Mouse (Mus musculus) lung, postnatal 36 days (tissue): ENCODE results near the gene Ubtd1.

Source experiments
- DNase-seq: peaks from one replicate; pipeline ENCODE4 v3.0.0; 2022; ENCODE audit warnings: mixed read lengths

Ubtd1 gene

GRCm38 (mm10) chr19:41981595-41981927, at the start of gene Ubtd1:
Ubtd1 (plus strand) TSS chr19:41981763.
- no peak for DNase-seq

GRCm38 (mm10) chr19:41932686-41933085, 48.9 kb upstream of the Ubtd1 start:
- DNase-seq, result no peak

- peak; percentile 99 for DNase-seq
These were observed 48.1 kb upstream of the Ubtd1 start, which contains the start of the genes Exosc1 and Zdhhc16 for GRCm38 (mm10) chr19:41933179-41934086. Exosc1 (minus strand) TSS chr19:41933423. Zdhhc16 (plus strand) TSS chr19:41933480.

GRCm38 (mm10) chr19:41934124-41934523, 47.4 kb upstream of the Ubtd1 start:
- no peak for DNase-seq

DNA sequence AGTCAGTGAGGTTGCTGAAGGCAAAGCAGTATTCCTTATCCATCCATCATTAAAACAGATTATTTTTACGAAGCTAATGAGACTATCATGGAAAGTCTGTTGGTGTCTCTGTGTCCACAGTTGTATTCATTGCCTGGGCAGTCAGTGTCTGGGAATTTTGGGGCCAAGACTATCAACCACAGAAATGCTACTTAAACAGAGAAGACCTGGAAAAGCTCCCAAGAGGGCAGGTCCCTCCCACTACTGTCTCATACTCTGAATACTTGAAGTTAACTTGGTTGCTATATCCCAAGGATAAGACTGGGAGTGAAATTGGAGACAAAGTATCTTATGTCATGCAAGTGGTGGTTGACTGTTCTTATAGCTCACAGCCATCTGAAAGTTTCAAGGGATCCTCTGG, 45.6 kb upstream of the Ubtd1 start:
- DNase-seq, result no peak

DNA sequence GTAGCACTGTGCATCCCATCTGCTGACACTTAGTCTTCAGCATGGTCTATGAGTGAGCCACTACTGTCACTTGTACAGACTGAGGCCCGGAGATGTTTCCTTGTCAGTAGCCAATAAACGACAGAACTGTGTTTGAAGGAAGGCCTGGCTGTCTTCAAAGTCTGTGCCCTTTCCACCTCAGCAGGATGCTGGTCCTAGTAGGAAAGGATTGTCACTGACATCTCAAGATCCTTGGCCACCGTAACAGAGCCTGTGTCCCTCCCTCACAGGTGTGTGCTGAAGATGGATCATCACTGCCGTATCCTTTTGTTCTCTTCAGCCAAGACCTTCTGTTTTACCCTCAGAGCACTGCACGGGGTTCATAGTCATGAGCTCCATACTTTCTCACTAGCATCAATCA, 43.0 kb upstream of the Ubtd1 start:
- no peak for DNase-seq

- DNase-seq, result no peak
These were observed 37.7 kb upstream of the Ubtd1 start for GRCm38 (mm10) chr19:41943841-41944240.

GRCm38 (mm10) chr19:41952287-41952686, 29.3 kb upstream of the Ubtd1 start:
- DNase-seq, result no peak

- no peak for DNase-seq
These were observed 28.0 kb upstream of the Ubtd1 start for GRCm38 (mm10) chr19:41953574-41953973.

GRCm38 (mm10) chr19:41969618-41970017, 11.9 kb upstream of the Ubtd1 start:
- DNase-seq, result no peak

GRCm38 (mm10) chr19:41973891-41974794, 7.4 kb upstream of the Ubtd1 start:
- DNase-seq, result no peak

DNA sequence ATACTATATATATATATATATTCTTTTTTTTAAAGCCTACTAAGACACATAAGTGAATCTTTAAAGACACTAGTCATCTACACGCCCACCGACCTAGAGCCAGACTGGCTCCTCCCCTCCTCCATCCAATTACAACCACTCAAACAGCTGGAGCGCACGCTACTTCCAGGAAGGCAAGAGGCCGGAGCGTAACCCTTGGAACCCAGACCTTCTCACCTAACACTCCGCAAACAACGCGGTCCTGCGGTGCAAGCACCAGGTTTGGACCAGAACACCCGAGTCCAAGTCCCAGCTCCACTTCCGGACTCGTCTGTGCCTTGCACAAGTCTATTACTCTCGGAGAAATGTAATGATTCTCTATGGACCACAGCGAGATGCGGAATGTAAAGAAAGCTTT, 1.1 kb upstream of the Ubtd1 start:
- DNase-seq, result peak; percentile 56

GRCm38 (mm10) chr19:41980819-41981594, 556 bp upstream of the Ubtd1 start, which contains the start of gene Mms19:
Mms19 (minus strand) TSS chr19:41981157.
- peak; percentile 100 for DNase-seq

GRCm38 (mm10) chr19:41981931-41982790, 598 bp downstream of the Ubtd1 start:
- peak; percentile 40 for DNase-seq

- peak; percentile 45 for DNase-seq
These were observed 1.2 kb downstream of the Ubtd1 start for GRCm38 (mm10) chr19:41982791-41983150.

- no peak for DNase-seq
These were observed 4.4 kb downstream of the Ubtd1 start for GRCm38 (mm10) chr19:41985994-41986393.

DNA sequence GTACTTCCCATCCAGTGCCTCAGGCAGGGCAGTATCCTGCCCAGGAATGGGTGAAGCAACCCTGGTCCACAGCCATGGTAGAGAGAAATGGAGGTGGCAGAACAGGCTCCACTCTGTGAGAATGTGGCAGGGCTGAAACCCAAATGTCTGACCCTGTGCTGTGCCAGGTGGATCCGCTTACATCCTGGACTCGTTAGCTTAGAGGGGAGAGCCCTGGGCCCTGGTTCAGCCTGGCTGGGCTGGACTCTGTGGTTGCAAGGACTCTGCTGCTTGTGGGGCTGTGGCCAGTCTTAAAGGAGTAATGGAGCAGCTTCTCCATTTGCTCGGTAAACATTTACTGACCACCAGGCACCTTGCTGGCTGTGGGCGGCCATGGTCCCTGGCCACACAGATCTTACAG, 5.6 kb downstream of the Ubtd1 start:
- no peak for DNase-seq

DNA sequence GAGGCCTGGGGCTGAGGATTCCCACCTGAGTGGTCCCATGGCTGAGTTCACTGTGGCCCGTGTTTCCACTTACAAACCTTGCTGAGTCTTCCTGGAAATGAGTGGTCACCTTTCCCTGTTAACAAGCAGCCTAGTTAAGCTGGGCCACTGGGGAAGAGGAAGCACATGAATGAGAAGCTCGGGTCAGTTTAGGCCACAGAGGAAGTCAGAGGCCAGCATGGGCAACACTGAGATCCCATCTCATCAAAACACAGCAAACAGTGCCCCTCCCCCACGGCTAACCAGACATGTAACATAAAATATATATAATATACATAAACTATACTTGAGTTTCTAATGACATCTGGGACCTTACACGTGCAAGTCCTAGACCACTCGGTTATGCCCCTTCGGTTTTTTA, 8.2 kb downstream of the Ubtd1 start:
- peak; percentile 36 for DNase-seq

- no peak for DNase-seq
These were observed 10.4 kb downstream of the Ubtd1 start for GRCm38 (mm10) chr19:41991926-41992477.

DNA sequence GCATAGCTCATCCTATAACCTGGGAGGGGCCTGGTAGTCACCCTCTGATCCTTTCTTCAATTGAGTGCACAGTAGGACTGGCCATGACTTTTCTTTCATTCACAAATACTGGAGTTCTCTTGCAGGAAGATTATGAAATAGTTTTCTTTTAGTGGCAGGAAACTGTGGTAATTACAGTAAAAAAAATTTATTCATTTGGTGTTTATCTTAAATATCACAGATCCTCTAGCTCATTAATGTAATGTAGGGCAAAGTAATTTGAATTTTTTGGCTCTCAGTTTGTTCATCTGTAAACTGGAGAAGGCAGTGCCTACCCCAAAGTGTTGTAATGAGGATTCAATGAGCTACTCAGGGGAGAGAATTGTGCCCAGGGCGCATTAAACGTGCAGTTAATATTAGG, 11.4 kb downstream of the Ubtd1 start:
- DNase-seq, result no peak

GRCm38 (mm10) chr19:41993484-41993883, 11.9 kb downstream of the Ubtd1 start:
- peak; percentile 80 for DNase-seq
